Mouse (Mus musculus): ENCODE data around the gene Chchd1. TPM values are rescaled to one million over a fixed set of nuclear protein-coding genes. Genes with fewer than 3 reads are reported as not detected.
A peak's percentile ranks its signal among the peaks of the same experiment; 100 is the strongest.

Gene Chchd1
- polyA plus RNA-seq, 1 experiment = not detected

DNA sequence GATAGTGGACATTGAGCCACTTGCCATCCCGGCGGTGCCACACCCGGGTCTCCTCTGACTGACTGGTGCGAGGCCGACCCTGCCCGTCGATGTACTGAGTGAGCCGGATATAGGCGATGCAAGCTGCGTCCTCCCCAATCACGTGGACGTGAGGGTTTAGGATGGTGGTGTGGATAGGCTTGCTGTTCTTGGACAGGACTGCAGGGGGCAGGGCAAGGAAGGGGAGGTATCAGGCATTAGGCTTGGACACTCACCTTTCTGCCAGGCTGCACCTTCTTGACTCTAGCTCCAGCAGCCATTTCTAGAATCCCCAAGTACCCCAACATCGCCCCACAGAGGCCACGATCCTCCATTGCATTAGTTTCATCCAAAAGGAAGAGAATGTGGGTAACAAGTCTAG lies 34.5 kb downstream of the Chchd1 start:
- Histone ChIP-seq H3K27ac (ENCODE audit: insufficient read depth, low read depth, low read length) (no peak overlapping the region), H3K4me3 (ENCODE audit: insufficient read depth, low read depth, low read length) (no peak overlapping the region), H3K4me1 (ENCODE audit: control insufficient read depth, insufficient read depth, low read length) (peaks cover 8% of the 10 kb centered on the region; the same call in 1 of the 2 replicates)
- TF ChIP-seq POLR2A (IDR thresholded peaks at IDR 0.05; ENCODE audit: insufficient read depth, low read depth, low read length) = no peak
- TF ChIP-seq CTCF (IDR thresholded peaks at IDR 0.05; ENCODE audit: insufficient read depth, low read depth, low read length) = 0 out of 2 replicates have a peak, but pooled peaks have one; percentile 52
- WGBS = 30% methylated on average over 14 of the region's 14 CpGs

DNA sequence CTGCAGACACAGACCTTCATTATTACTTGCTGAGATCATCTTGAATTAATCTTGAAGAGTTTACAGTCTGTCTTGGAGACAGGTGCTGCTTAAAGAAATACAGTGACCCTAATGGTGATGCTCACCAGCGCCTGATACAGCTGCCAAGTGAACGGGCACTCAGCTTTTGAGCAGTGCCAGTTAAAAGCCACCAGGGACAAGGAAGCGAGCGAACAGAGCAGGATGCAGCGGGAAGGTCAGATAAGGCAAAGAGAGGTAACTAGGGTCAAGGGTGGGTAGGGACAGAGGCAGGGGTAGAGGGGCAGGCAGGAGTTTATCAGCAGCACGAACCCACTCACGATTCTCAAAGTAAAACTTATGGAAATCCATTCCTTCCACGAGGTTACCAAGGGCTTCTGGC lies 35.7 kb downstream of the Chchd1 start:
- Histone ChIP-seq H3K4me1 (ENCODE audit: control insufficient read depth, insufficient read depth, low read length) (peaks cover 8% of the 10 kb centered on the region; the same call in 1 of the 2 replicates), H3K27ac (ENCODE audit: insufficient read depth, low read depth, low read length) (no peak overlapping the region), H3K4me3 (ENCODE audit: insufficient read depth, low read depth, low read length) (no peak overlapping the region)
- no peak for TF ChIP-seq POLR2A (IDR thresholded peaks at IDR 0.05; ENCODE audit: insufficient read depth, low read depth, low read length)
- WGBS = 88% methylated on average over 8 of the region's 8 CpGs

DNA sequence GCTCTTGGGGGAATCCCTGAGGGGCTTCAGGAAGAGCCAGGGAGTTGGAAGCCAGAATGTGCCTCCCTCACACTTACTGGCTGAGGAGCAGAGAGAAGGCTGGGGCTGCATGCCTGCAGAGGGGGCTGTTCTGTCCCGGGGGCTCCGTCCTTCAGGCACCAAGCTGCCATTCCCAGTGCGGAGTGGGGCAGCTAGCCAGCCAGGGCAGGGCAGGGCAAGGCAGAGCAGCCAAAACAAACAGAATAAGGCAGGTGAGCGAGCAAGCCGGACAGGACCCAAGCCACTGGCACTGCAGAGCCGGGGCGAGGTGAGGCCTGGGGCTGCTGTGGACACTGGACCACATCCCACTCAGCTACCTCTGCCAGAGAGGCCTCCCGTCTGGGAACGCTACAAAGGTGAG lies 38.5 kb downstream of the Chchd1 start:
- TF ChIP-seq CTCF (IDR thresholded peaks at IDR 0.05; ENCODE audit: insufficient read depth, low read depth, low read length) (no peak), POLR2A (IDR thresholded peaks at IDR 0.05; ENCODE audit: insufficient read depth, low read depth, low read length) (no peak)
- no peaks in the 10 kb centered on the region for H3K4me1 ChIP-seq (ENCODE audit: control insufficient read depth, insufficient read depth, low read length)
- 89% methylated on average over 9 of the region's 9 CpGs for WGBS
- no peak overlapping the region for H3K27ac ChIP-seq (ENCODE audit: insufficient read depth, low read depth, low read length)
- no peak overlapping the region for H3K4me3 ChIP-seq (ENCODE audit: insufficient read depth, low read depth, low read length)

DNA sequence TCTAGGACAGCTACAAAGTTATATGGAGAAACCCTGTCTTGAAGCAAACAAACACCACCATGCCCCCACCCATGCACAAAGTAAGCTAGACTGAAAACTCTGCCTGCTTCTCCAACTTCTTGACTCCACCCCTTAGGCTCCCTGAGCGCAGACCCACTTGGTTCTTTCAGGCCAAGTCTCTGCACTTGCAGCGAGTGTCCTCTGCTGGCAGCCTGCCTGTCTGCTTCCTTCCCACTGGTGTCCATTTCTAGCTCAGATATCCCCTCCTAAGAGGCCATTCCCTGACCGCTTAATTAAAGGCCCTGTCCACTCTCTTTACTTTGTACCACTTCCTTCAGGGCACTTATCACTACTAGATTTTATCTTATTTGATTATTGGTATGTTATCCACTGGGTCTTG lies 40.8 kb downstream of the Chchd1 start:
- no peak for TF ChIP-seq CTCF (IDR thresholded peaks at IDR 0.05; ENCODE audit: insufficient read depth, low read depth, low read length)
- no peak for TF ChIP-seq POLR2A (IDR thresholded peaks at IDR 0.05; ENCODE audit: insufficient read depth, low read depth, low read length)
- 80% methylated on average over 3 of the region's 3 CpGs for WGBS
- no peak overlapping the region for H3K27ac ChIP-seq (ENCODE audit: insufficient read depth, low read depth, low read length)

GRCm38 (mm10) chr14:20746935-20747334 lies 44.1 kb downstream of the Chchd1 start:
- Histone ChIP-seq H3K4me1 (ENCODE audit: control insufficient read depth, insufficient read depth, low read length) (peaks cover 8% of the 10 kb centered on the region), H3K4me3 (ENCODE audit: insufficient read depth, low read depth, low read length) (no peak overlapping the region), H3K27ac (ENCODE audit: insufficient read depth, low read depth, low read length) (no peak overlapping the region)
- TF ChIP-seq CTCF (IDR thresholded peaks at IDR 0.05; ENCODE audit: insufficient read depth, low read depth, low read length) = no peak
- TF ChIP-seq POLR2A (IDR thresholded peaks at IDR 0.05; ENCODE audit: insufficient read depth, low read depth, low read length) = no peak
- WGBS = 68% methylated on average over 3 of the region's 3 CpGs

More for the DNA sequence above, 40.8 kb downstream of the Chchd1 start:
- Histone ChIP-seq H3K4me3 (ENCODE audit: insufficient read depth, low read depth, low read length) (no peak overlapping the region), H3K4me1 (ENCODE audit: control insufficient read depth, insufficient read depth, low read length) (peaks cover 8% of the 10 kb centered on the region)

DNA sequence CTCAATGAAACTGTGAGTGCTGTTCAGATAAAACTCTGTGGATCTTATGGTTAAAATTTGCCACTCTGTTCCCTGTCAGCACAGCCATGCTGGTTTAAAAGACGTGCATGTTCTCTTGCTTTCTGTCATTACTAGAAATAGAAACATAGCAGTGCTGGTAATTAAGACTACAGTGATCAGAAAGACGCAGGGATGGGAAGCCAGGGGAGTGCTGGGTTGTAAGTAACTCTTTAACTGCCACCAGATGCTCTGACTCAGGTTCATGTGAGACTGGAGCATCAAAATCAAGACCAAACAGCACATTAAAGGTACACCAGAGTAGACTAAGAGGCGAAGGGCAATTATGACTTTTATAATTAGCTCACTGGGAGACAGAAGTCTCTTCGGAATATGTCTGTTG lies 45.6 kb downstream of the Chchd1 start:
- WGBS = 26% methylated on average over 4 of the region's 4 CpGs
- Histone ChIP-seq H3K4me1 (ENCODE audit: control insufficient read depth, insufficient read depth, low read length) (peaks cover 8% of the 10 kb centered on the region), H3K4me3 (ENCODE audit: insufficient read depth, low read depth, low read length) (no peak overlapping the region), H3K27ac (ENCODE audit: insufficient read depth, low read depth, low read length) (no peak overlapping the region)
- TF ChIP-seq CTCF (IDR thresholded peaks at IDR 0.05; ENCODE audit: insufficient read depth, low read depth, low read length) = no peak
- no peak for TF ChIP-seq POLR2A (IDR thresholded peaks at IDR 0.05; ENCODE audit: insufficient read depth, low read depth, low read length)

DNA sequence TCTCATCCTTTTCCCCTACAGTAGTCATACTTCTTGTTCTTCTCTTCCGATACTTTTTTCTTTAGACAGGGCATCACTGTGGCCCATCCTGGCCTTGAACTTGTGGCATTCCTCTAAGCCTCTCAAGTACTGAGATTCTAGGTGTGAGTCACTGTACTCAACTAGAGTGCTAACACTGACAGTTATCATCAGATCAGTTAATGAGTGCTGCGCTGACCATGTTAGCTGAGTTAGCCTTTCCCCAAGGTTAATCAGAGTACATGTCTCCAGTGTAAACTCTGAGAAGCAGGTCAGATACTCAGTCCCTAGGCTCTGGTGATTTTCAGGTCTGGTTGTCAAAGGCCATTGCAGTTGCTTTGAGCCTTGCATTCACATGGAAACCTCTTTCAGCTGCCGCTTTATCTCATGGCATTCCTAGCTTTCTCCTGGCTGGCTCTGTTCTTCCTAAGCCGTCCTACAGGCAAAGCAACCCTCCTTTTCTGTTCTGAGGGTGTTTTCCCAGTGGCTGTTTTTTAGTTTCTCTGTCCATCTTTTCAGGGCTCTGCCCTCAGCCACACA lies 46.8 kb downstream of the Chchd1 start:
- Histone ChIP-seq H3K4me3 (ENCODE audit: insufficient read depth, low read depth, low read length) (no peak overlapping the region), H3K4me1 (ENCODE audit: control insufficient read depth, insufficient read depth, low read length) (peaks cover 8% of the 10 kb centered on the region), H3K27ac (ENCODE audit: insufficient read depth, low read depth, low read length) (peak overlapping the region; percentile 63)
- WGBS = 77% methylated on average over 4 of the region's 4 CpGs
- no peak for TF ChIP-seq CTCF (IDR thresholded peaks at IDR 0.05; ENCODE audit: insufficient read depth, low read depth, low read length)

DNA sequence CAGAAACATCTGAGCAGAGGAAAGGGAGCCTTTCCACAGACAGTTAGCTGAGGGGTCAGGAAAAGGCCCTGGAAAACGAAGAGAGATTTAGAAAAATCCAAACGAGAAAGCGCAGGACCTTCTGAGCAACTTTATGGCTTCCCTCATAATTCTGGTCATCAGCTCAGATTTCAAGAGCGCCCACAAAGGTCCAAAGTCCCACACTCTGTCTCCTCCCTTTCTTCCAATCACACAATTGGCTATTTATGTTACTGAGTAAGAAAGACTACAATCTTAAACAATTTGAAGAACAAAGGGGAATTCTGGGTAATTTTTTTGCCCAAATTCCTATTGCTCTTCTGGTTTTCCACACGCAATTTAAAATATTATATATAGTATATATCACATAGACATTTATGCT lies 47.7 kb downstream of the Chchd1 start:
- TF ChIP-seq POLR2A (IDR thresholded peaks at IDR 0.05; ENCODE audit: insufficient read depth, low read depth, low read length) = no peak
- no peak for TF ChIP-seq CTCF (IDR thresholded peaks at IDR 0.05; ENCODE audit: insufficient read depth, low read depth, low read length)
- H3K4me3 ChIP-seq (ENCODE audit: insufficient read depth, low read depth, low read length) = no peak overlapping the region
- H3K27ac ChIP-seq (ENCODE audit: insufficient read depth, low read depth, low read length) = no peak overlapping the region
- 91% methylated on average over 5 of the region's 5 CpGs for WGBS
- H3K4me1 ChIP-seq (ENCODE audit: control insufficient read depth, insufficient read depth, low read length) = peaks cover 8% of the 10 kb centered on the region

DNA sequence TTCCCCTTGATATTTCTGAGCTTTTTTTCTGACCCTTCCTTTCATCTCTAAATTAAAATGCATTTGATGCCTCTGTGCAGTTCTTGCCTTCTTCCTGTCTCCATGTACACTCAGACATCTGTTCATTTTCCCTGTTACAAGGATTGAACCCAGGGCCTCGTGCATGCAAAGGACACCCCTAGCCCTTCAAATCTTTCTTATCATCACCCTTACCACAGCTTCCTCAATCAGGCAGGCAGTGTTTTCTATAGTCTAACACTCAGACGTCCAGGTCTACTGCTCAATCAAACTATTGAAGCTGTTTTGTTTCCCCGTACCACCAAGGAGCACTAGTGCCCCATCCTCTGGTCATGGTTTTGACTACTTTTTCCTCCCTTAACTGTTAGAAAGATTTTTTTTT lies 51.0 kb downstream of the Chchd1 start:
- WGBS = 91% methylated on average over 3 of the region's 3 CpGs
- Histone ChIP-seq H3K4me1 (ENCODE audit: control insufficient read depth, insufficient read depth, low read length) (peaks cover 6% of the 10 kb centered on the region), H3K4me3 (ENCODE audit: insufficient read depth, low read depth, low read length) (no peak overlapping the region), H3K27ac (ENCODE audit: insufficient read depth, low read depth, low read length) (no peak overlapping the region)
- TF ChIP-seq CTCF (IDR thresholded peaks at IDR 0.05; ENCODE audit: insufficient read depth, low read depth, low read length) (no peak), POLR2A (IDR thresholded peaks at IDR 0.05; ENCODE audit: insufficient read depth, low read depth, low read length) (no peak)

Other genes with a start within 250 kb of the Chchd1 start
- gene Anxa7, start 222.9 kb upstream of the Chchd1 start, polyA plus RNA-seq (2012; ENCODE audit: insufficient read depth, insufficient read length, low replicate concordance, missing spikeins) = not detected in 2 replicates
- gene Mss51, start 206.1 kb upstream of the Chchd1 start, polyA plus RNA-seq (2012; ENCODE audit: insufficient read depth, insufficient read length, low replicate concordance, missing spikeins) = not detected in 2 replicates
- gene Ppp3cb, start 156.4 kb upstream of the Chchd1 start, polyA plus RNA-seq (2012; ENCODE audit: insufficient read depth, insufficient read length, low replicate concordance, missing spikeins) = 198 TPM in 1 of 2 replicates, not detected in the other
- gene Usp54, start 61.9 kb upstream of the Chchd1 start, polyA plus RNA-seq (2012; ENCODE audit: insufficient read depth, insufficient read length, low replicate concordance, missing spikeins) = 58.6 TPM in 1 of 2 replicates, not detected in the other
- gene Myoz1, start 46.5 kb upstream of the Chchd1 start, polyA plus RNA-seq (2012; ENCODE audit: insufficient read depth, insufficient read length, low replicate concordance, missing spikeins) = not detected in 2 replicates
- gene Synpo2l, start 34.7 kb upstream of the Chchd1 start, polyA plus RNA-seq (2012; ENCODE audit: insufficient read depth, insufficient read length, low replicate concordance, missing spikeins) = not detected in 2 replicates
- gene Sec24c, start 28.7 kb upstream of the Chchd1 start, polyA plus RNA-seq (2012; ENCODE audit: insufficient read depth, insufficient read length, low replicate concordance, missing spikeins) = 190 and 558 TPM in 2 replicates
- not detected in 2 replicates for gene Fut11, start 8.0 kb upstream of the Chchd1 start, polyA plus RNA-seq (2012; ENCODE audit: insufficient read depth, insufficient read length, low replicate concordance, missing spikeins)
- 307 TPM in 1 of 2 replicates, not detected in the other for gene Zswim8, start 4.5 kb downstream of the Chchd1 start, polyA plus RNA-seq (2012; ENCODE audit: insufficient read depth, insufficient read length, low replicate concordance, missing spikeins)
- not detected in 2 replicates for gene Ndst2, start 31.6 kb downstream of the Chchd1 start, polyA plus RNA-seq (2012; ENCODE audit: insufficient read depth, insufficient read length, low replicate concordance, missing spikeins)
- gene Camk2g, start 91.1 kb downstream of the Chchd1 start, polyA plus RNA-seq (2012; ENCODE audit: insufficient read depth, insufficient read length, low replicate concordance, missing spikeins) = 125 and 417 TPM in 2 replicates
- not detected in 2 replicates for gene Plau, start 133.7 kb downstream of the Chchd1 start, polyA plus RNA-seq (2012; ENCODE audit: insufficient read depth, insufficient read length, low replicate concordance, missing spikeins)
- not detected in 2 replicates for gene Vcl, start 226.4 kb downstream of the Chchd1 start, polyA plus RNA-seq (2012; ENCODE audit: insufficient read depth, insufficient read length, low replicate concordance, missing spikeins)